Mouse (Mus musculus): ENCODE results near the gene Il4. TPM values are rescaled to one million over a fixed set of nuclear protein-coding genes. Genes with fewer than 3 reads are reported as not detected.

Il4 gene
- polyA plus RNA-seq, 1 experiment from 2014 or later = 1.5 TPM

DNA sequence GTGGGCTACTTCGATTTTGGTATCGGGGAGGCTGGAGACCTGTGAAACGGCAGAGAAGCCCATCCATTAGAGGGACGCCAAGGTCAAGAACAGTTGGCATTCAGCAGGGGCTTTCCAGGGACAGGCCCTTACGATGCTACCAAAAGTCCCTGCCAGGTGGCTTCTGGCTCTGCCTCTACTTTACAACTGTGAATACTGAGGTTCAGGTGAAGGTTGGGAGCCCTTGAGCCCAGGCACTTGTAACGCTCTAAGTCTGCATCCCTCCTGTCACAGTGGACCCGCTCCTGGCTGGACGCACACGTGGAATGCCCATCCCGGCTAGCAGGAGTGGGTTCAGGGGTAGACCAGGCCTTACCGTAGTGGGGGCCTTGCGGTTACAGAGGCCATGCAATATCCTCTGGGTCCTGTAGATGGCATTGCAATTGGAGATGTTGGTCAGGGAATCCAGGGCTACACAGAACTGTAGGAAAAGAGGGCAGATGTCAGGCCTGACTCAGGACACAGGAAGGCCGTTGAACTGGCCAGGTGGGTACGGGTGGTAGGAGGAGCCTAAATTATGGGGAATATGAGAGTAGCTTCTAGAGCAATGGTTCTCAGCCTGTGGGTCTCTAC is 13.8 kb upstream of the Il4 start:
- Histone ChIP-seq H3K36me3 (ENCODE audit: control insufficient read depth, insufficient read depth, low read length) (no peaks in the 10 kb centered on the region), H3K9ac (ENCODE audit: low read depth, low read length) (no peak overlapping the region), H3K27me3 (ENCODE audit: control insufficient read depth, insufficient read depth, low read length) (peaks cover 15% of the 10 kb centered on the region), H3K27ac (ENCODE audit: low read depth, low read length) (no peak overlapping the region), H3K4me3 (ENCODE audit: low read length) (no peak overlapping the region), H3K9me3 (ENCODE audit: control insufficient read depth, low read length) (no peaks in the 10 kb centered on the region), H3K4me1 (ENCODE audit: control insufficient read depth, insufficient read depth, low read length) (0 out of 2 replicates have a peak, but pooled peaks cover 8% of the 10 kb centered on the region), H3K4me2 (replicated peaks; ENCODE audit: low read depth, low read length) (no peak overlapping the region)
- WGBS = 66% methylated on average over 14 of the region's 14 CpGs
- no peak for ATAC-seq (ENCODE audit: low FRiP score, low TSS enrichment)

- Histone ChIP-seq H3K36me3 (ENCODE audit: control insufficient read depth, insufficient read depth, low read length) (no peaks in the 10 kb centered on the region), H3K9me3 (ENCODE audit: control insufficient read depth, low read length) (no peaks in the 10 kb centered on the region), H3K4me1 (ENCODE audit: control insufficient read depth, insufficient read depth, low read length) (no peaks in the 10 kb centered on the region), H3K4me3 (ENCODE audit: low read length) (no peak overlapping the region), H3K9ac (ENCODE audit: low read depth, low read length) (no peak overlapping the region), H3K4me2 (replicated peaks; ENCODE audit: low read depth, low read length) (no peak overlapping the region), H3K27me3 (ENCODE audit: control insufficient read depth, insufficient read depth, low read length) (no peaks in the 10 kb centered on the region), H3K27ac (ENCODE audit: low read depth, low read length) (no peak overlapping the region)
- WGBS = 15% methylated on average over 1 of the region's 1 CpGs
- peak; percentile 71; the same call in 1 of the 2 replicates for ATAC-seq (ENCODE audit: low FRiP score, low TSS enrichment)
Measured at GRCm38 (mm10) chr11:53627859-53628258, 9.4 kb upstream of the Il4 start.

DNA sequence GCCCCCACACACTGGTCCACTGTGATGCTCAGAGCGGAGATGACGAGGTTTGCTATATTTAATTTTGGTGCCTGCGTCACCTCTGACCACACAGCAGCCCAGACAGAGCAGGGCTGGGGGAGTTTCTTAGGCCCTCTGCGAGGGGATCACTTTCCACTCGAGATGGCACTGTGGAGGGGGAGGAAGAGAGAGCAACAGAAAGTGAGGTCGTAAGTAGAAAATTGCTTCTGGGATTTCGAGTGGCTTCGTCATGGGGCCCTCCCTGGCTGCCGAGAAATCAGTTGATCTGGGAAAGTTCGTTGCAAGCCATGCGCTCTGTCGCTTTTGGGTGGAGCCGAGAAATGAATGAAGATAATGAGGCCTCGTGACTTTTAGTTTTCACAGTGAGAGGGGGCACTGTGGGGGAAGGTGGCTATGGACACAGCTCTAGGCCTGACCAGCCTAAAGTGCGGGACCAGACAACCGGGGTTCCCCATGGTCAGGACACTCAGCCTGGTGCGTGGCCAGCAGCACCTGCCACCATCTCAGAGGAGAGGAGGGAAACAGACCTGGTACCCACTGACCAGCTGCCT is 8.4 kb upstream of the Il4 start:
- ATAC-seq (ENCODE audit: low FRiP score, low TSS enrichment) = no peak
- no peaks in the 10 kb centered on the region for H3K4me1 ChIP-seq (ENCODE audit: control insufficient read depth, insufficient read depth, low read length)
- no peak overlapping the region for H3K9ac ChIP-seq (ENCODE audit: low read depth, low read length)
- H3K4me3 ChIP-seq (ENCODE audit: low read length) = no peak overlapping the region
- H3K27me3 ChIP-seq (ENCODE audit: control insufficient read depth, insufficient read depth, low read length) = no peaks in the 10 kb centered on the region
- H3K36me3 ChIP-seq (ENCODE audit: control insufficient read depth, insufficient read depth, low read length) = no peaks in the 10 kb centered on the region
- no peak overlapping the region for H3K4me2 ChIP-seq (replicated peaks; ENCODE audit: low read depth, low read length)
- H3K27ac ChIP-seq (ENCODE audit: low read depth, low read length) = no peak overlapping the region
- 57% methylated on average over 17 of the region's 17 CpGs for WGBS
- no peaks in the 10 kb centered on the region for H3K9me3 ChIP-seq (ENCODE audit: control insufficient read depth, low read length)

DNA sequence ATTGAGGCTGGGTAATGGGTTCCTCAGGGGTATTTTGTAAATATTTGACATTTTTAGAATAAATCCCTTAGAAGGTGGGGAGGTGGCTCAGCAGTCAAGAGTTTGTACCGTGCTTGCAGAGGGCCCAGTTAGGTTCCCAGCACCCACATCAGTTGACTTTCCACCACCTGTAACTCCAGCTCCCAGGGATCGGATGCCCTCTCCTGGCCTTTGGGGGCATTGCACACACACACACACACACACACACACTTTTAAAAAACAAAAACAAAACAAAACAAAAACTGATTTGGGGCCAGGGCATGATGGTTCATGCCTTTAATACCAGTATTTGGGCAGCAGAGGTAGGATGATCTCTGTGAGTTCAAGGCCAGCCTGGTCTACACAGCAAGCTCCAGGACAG is 5.7 kb upstream of the Il4 start:
- no peak overlapping the region for H3K4me2 ChIP-seq (replicated peaks; ENCODE audit: low read depth, low read length)
- H3K4me1 ChIP-seq (ENCODE audit: control insufficient read depth, insufficient read depth, low read length) = no peaks in the 10 kb centered on the region
- no peak overlapping the region for H3K4me3 ChIP-seq (ENCODE audit: low read length)
- no peaks in the 10 kb centered on the region for H3K36me3 ChIP-seq (ENCODE audit: control insufficient read depth, insufficient read depth, low read length)
- no peaks in the 10 kb centered on the region for H3K27me3 ChIP-seq (ENCODE audit: control insufficient read depth, insufficient read depth, low read length)
- ATAC-seq (ENCODE audit: low FRiP score, low TSS enrichment) = no peak
- WGBS = 98% methylated on average over 2 of the region's 2 CpGs
- no peaks in the 10 kb centered on the region for H3K9me3 ChIP-seq (ENCODE audit: control insufficient read depth, low read length)
- no peak overlapping the region for H3K27ac ChIP-seq (ENCODE audit: low read depth, low read length)
- H3K9ac ChIP-seq (ENCODE audit: low read depth, low read length) = no peak overlapping the region

GRCm38 (mm10) chr11:53623573-53623972 is 5.1 kb upstream of the Il4 start:
- no peak overlapping the region for H3K4me2 ChIP-seq (replicated peaks; ENCODE audit: low read depth, low read length)
- H3K27ac ChIP-seq (ENCODE audit: low read depth, low read length) = no peak overlapping the region
- no peak overlapping the region for H3K9ac ChIP-seq (ENCODE audit: low read depth, low read length)
- ATAC-seq (ENCODE audit: low FRiP score, low TSS enrichment) = no peak
- no peaks in the 10 kb centered on the region for H3K4me1 ChIP-seq (ENCODE audit: control insufficient read depth, insufficient read depth, low read length)
- no peak overlapping the region for H3K4me3 ChIP-seq (ENCODE audit: low read length)
- 67% methylated on average over 9 of the region's 9 CpGs for WGBS
- H3K27me3 ChIP-seq (ENCODE audit: control insufficient read depth, insufficient read depth, low read length) = no peaks in the 10 kb centered on the region
- no peaks in the 10 kb centered on the region for H3K36me3 ChIP-seq (ENCODE audit: control insufficient read depth, insufficient read depth, low read length)
- H3K9me3 ChIP-seq (ENCODE audit: control insufficient read depth, low read length) = no peaks in the 10 kb centered on the region

GRCm38 (mm10) chr11:53622440-53622806 is 4.0 kb upstream of the Il4 start:
- H3K27me3 ChIP-seq (ENCODE audit: control insufficient read depth, insufficient read depth, low read length) = no peaks in the 10 kb centered on the region
- 81% methylated on average over 6 of the region's 6 CpGs for WGBS

GRCm38 (mm10) chr11:53621582-53622439 is 3.3 kb upstream of the Il4 start:
- WGBS = 79% methylated on average over 11 of the region's 11 CpGs
- Histone ChIP-seq H3K9me3 (ENCODE audit: control insufficient read depth, low read length) (no peaks in the 10 kb centered on the region), H3K4me2 (replicated peaks; ENCODE audit: low read depth, low read length) (no peak overlapping the region), H3K36me3 (ENCODE audit: control insufficient read depth, insufficient read depth, low read length) (no peaks in the 10 kb centered on the region), H3K9ac (ENCODE audit: low read depth, low read length) (no peak overlapping the region), H3K27me3 (ENCODE audit: control insufficient read depth, insufficient read depth, low read length) (no peaks in the 10 kb centered on the region), H3K27ac (ENCODE audit: low read depth, low read length) (no peak overlapping the region), H3K4me3 (ENCODE audit: low read length) (no peak overlapping the region), H3K4me1 (ENCODE audit: control insufficient read depth, insufficient read depth, low read length) (no peaks in the 10 kb centered on the region)
- ATAC-seq (ENCODE audit: low FRiP score, low TSS enrichment) = no peak

More at GRCm38 (mm10) chr11:53622440-53622806, 4.0 kb upstream of the Il4 start:
- Histone ChIP-seq H3K9me3 (ENCODE audit: control insufficient read depth, low read length) (no peaks in the 10 kb centered on the region), H3K27ac (ENCODE audit: low read depth, low read length) (no peak overlapping the region), H3K9ac (ENCODE audit: low read depth, low read length) (no peak overlapping the region), H3K4me3 (ENCODE audit: low read length) (no peak overlapping the region), H3K36me3 (ENCODE audit: control insufficient read depth, insufficient read depth, low read length) (no peaks in the 10 kb centered on the region), H3K4me1 (ENCODE audit: control insufficient read depth, insufficient read depth, low read length) (no peaks in the 10 kb centered on the region), H3K4me2 (replicated peaks; ENCODE audit: low read depth, low read length) (no peak overlapping the region)
- no peak for ATAC-seq (ENCODE audit: low FRiP score, low TSS enrichment)

DNA sequence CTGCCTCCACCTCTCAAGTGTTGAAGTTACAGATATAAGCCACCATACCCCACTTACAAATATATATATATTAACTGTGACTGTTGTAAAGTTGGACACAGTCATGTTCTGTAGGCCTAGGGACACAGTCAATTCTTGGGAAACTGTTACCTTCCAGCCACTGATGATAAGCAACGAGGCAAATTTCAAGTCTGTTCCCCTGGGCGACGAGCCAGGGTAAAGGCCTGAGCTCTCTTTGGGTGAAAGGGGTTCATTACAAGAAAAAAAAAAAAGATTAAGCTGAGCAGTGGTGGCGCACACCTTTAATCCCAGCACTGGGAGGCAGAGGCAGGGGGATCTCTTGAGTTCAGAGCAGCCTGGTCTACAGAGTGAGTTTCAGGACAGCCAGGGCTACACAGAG is 1.6 kb upstream of the Il4 start:
- Histone ChIP-seq H3K4me2 (replicated peaks; ENCODE audit: low read depth, low read length) (no peak overlapping the region), H3K9me3 (ENCODE audit: control insufficient read depth, low read length) (no peaks in the 10 kb centered on the region), H3K27ac (ENCODE audit: low read depth, low read length) (no peak overlapping the region), H3K4me3 (ENCODE audit: low read length) (no peak overlapping the region), H3K27me3 (ENCODE audit: control insufficient read depth, insufficient read depth, low read length) (no peaks in the 10 kb centered on the region), H3K4me1 (ENCODE audit: control insufficient read depth, insufficient read depth, low read length) (no peaks in the 10 kb centered on the region), H3K9ac (ENCODE audit: low read depth, low read length) (no peak overlapping the region), H3K36me3 (ENCODE audit: control insufficient read depth, insufficient read depth, low read length) (no peaks in the 10 kb centered on the region)
- ATAC-seq (ENCODE audit: low FRiP score, low TSS enrichment) = no peak
- 98% methylated on average over 4 of the region's 4 CpGs for WGBS

DNA sequence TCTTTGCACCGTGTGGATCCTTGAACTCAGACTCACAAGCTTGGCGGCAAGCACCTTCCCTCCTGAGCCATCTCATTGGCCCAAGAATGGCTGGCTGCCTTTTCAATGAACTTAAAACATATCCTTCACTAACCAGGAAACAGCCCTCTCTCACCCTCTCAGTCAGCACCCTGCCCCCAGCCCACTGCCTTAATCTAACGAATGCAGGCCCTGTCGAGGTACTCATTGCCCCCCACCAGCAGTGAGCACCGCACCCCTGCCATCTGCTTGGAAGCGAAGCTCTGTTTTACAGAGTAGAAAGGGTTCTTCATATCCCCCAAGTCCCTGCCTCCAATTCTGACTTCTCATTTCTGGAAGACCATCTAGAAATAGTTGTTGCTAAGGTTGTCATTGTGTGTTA is 959 bp upstream of the Il4 start:
- 72% methylated on average over 6 of the region's 6 CpGs for WGBS
- Histone ChIP-seq H3K36me3 (ENCODE audit: control insufficient read depth, insufficient read depth, low read length) (no peaks in the 10 kb centered on the region), H3K4me2 (replicated peaks; ENCODE audit: low read depth, low read length) (no peak overlapping the region), H3K9ac (ENCODE audit: low read depth, low read length) (no peak overlapping the region), H3K4me3 (ENCODE audit: low read length) (no peak overlapping the region), H3K27me3 (ENCODE audit: control insufficient read depth, insufficient read depth, low read length) (no peaks in the 10 kb centered on the region), H3K27ac (ENCODE audit: low read depth, low read length) (no peak overlapping the region), H3K4me1 (ENCODE audit: control insufficient read depth, insufficient read depth, low read length) (no peaks in the 10 kb centered on the region), H3K9me3 (ENCODE audit: control insufficient read depth, low read length) (no peaks in the 10 kb centered on the region)
- no peak for ATAC-seq (ENCODE audit: low FRiP score, low TSS enrichment)
